Mouse (Mus musculus) granulocyte monocyte progenitor cell, adult 5-6 weeks (primary cell): Measurements from ENCODE around the gene Fst. TPM values are rescaled to one million over a fixed set of nuclear protein-coding genes. Genes with fewer than 3 reads are reported as not detected.

ENCODE experiments used
- ATAC-seq: replicated peaks from 2 replicates; pipeline ENCODE4 v1.8.0; 2016; ENCODE audit warnings: mild to moderate bottlenecking, moderate TSS enrichment, inconsistent platforms; ENCODE audit not compliant: poor library complexity, severe bottlenecking
- total RNA-seq, 2 experiments: library from RNA; stranded (forward) in 1 of 2; stranded (reverse) in 1 of 2; fragments of 200-712, 200-1000 nt in 1 of 2; fragments of >200 nt in 1 of 2; fragmentation: Nextera tagmentation in 1 of 2; gene quantifications; 2 replicates each; pipeline ENCODE4 v1.2.3; 2014 to 2017

Gene Fst
- total RNA-seq, 2 experiments from 2014 or later: not detected

- ATAC-seq: no peak
Measured at GRCm38 (mm10) chr13:114420235-114420634, 38.5 kb downstream of the Fst start.

GRCm38 (mm10) chr13:114419364-114419763, 39.4 kb downstream of the Fst start:
- ATAC-seq: no peak

GRCm38 (mm10) chr13:114412326-114412725, 46.4 kb downstream of the Fst start:
- no peak for ATAC-seq

GRCm38 (mm10) chr13:114406866-114407265, 51.9 kb downstream of the Fst start:
- ATAC-seq: no peak

- ATAC-seq: no peak
Measured at GRCm38 (mm10) chr13:114406424-114406823, 52.3 kb downstream of the Fst start.

- peak; percentile 94 for ATAC-seq
Measured at GRCm38 (mm10) chr13:114405100-114405715, 53.5 kb downstream of the Fst start.

Other genes with a start within 250 kb of the Fst start
- 141 and 160 TPM in 2 replicates for gene Ndufs4, start 70.7 kb downstream of the Fst start, total RNA-seq (2014; fragmentation: Nextera tagmentation)
- 137 and 177 TPM in 2 replicates for gene Ndufs4, start 70.7 kb downstream of the Fst start, total RNA-seq (2017)